Mouse (Mus musculus): Measurements from ENCODE around the gene Phf13.

The Phf13 gene

DNA sequence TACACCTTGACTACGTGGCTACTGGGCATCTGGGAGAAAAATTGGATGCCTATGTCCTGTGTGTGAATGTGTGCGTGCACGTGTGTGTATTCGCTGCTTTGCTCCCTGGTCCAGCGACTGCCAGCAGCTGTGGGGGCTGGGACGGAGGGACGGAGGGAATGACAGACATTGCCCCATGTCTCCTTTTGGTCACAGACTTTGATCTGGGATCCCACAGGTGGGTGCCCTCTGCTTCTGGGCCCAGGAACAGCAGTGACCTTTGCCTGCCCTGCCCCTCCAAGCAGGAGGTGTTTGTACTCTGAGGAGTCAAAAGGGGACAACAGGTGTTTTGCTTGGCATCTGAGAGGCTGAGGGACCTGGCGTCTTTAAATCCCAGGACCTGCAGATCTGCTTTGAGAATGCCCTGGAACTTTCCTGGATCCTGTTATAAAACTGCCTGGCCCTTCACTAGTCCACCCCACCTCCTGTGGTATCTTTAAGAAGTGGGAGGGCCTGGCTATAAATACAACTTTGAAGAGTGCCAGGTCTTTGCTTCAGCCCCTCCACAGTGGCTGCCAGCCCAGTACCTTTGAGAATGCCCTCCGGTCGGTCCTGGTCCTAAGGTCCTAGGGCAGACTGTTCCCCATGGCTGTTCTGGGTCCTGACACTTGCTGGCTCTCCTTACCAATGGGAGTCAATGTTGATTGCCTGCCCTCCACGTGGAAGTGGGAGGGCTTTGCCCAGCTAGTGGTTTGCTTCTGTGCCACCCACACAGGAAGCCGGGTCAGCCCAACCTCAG, 17.2 kb upstream of the Phf13 start:
- no peak for DNase-seq (ENCODE audit: inconsistent age in 2 of 2, low spot score in 1 of 2)

DNA sequence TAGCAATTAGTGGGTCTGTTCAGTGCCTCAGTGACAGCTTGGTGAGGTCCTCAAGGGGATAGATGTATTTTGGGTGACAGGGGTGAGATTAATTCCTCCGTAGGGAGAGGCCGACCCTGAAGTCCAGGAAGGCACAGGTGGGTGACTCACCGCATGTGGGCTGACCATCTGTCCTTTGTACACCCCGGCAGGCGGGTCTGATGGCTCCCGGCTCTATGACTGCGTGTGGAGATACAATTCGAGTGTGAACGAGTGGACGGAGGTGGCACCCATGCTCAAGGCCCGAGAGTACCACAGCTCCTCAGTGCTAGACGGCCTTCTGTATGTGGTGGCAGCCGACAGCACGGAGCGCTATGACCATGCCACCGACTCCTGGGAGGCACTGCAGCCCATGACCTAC, 16.1 kb upstream of the Phf13 start:
- peak; percentile 13 to 37 for DNase-seq (ENCODE audit: inconsistent age in 2 of 2, low spot score in 1 of 2)

DNA sequence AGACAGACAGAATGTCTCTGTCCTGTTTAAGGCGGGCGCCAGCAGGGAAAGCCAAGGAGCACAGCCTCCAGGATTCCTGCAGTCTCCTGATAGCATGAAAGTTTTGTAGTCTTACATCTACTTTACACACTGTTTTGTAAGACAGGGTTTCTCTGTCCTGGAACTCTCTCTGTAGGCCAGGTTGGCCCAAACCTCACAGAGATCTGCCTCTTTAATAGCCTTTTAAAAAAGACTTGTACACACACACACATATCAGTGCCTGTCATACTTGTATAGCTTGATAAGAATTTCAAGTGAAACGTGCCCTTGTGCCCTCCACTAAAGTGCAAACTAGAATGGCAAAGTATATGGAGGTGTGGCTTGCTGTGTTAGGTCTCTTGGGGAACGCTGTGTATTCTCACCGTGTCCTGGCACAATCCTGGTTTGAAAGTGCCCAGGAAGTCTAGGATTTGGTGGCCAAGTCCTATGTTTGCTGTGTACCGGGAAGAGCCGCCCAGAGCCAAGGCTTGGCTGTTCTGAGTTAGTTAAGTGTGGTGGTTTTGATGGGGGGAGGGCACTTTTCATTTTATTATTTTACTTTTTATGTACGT, 15.2 kb upstream of the Phf13 start:
- DNase-seq (ENCODE audit: inconsistent age in 2 of 2, low spot score in 1 of 2) = peak; percentile 9 to 36

DNA sequence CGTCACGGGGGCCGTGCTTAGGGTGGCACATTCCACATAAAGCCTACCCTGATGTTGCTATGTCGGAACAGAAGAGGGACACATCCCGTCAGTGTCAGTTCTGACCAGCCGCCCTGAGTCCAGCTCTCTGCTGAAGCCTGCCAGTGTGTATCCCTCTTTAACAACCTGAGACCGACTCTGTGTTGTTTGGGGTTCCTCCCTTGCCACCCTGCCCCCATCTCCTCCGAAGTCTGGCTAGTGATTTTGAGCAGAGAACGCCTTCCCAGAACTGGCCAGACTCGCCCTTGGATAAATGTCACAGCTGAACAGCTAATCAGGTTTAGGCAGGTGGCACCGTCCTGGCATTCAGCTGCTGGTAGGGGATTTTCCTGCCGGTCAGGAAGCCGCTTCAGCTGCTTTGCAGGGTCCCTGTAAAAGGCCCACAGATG, 14.7 kb upstream of the Phf13 start:
- DNase-seq (ENCODE audit: inconsistent age in 2 of 2, low spot score in 1 of 2) = peak; percentile 40 to 81

DNA sequence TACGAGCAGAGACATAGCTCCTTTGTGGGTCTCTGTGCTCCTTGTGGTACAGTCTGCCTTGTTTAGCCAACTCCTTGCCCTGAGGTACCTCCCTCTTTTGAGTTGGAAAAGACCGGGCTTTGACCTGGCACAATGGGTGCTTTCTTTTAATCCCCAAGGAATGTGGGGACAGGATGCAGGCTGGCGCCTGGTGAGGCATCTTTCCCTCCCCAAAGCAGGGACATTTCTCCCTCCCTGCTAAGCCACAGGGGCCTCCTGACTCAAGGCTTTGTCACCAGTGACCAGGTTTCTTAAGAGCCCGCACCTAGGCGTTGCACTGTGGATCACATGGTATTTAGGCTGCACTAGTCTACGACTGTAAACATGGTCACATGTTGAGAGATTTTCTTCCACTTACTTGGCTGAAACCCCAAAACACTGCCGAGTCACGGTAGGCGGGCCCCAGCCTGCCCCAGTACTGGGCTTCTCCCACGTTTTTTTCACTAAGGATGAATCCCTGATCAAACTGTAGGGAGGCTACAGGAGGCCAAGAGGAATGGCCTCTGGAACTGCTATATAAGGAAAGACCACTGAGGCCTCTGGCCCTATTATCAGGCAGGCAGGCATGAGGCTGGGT, 14.1 kb upstream of the Phf13 start:
- peak; percentile 70 to 89 for DNase-seq (ENCODE audit: inconsistent age in 2 of 2, low spot score in 1 of 2)

DNA sequence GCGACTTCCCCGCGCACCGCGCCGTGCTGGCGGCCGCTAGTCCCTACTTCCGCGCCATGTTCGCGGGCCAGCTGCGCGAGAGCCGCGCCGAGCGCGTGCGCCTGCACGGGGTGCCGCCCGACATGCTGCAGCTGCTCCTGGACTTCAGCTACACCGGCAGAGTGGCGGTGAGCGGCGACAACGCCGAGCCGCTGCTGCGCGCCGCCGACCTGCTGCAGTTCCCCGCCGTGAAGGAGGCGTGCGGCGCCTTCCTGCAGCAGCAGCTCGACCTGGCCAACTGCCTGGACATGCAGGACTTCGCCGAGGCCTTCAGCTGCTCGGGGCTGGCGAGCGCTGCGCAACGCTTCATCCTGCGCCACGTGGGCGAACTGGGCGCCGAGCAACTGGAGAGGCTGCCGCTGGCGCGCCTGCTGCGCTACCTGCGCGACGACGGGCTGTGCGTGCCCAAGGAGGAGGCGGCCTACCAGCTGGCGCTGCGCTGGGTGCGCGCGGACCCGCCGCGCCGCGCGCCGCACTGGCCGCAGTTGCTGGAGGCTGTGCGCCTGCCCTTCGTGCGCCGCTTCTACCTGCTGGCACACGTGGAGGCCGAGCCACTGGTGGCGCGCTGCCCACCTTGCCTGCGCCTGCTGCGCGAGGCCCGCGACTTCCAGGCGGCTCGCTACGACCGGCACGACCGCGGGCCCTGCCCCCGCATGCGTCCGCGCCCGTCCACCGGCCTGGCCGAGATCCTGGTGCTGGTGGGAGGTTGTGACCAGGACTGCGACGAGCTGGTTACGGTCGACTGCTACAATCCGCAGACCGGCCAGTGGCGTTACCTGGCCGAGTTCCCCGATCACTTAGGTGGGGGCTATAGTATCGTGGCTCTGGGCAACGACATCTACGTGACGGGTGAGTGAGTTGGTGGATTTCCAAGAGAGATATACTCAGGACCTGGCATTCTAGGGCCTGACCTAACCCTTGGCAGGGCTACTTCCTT, 13.3 kb upstream of the Phf13 start:
- peak in 1 of 2 experiments; percentile 77 for DNase-seq (ENCODE audit: inconsistent age in 2 of 2, low spot score in 1 of 2)

DNA sequence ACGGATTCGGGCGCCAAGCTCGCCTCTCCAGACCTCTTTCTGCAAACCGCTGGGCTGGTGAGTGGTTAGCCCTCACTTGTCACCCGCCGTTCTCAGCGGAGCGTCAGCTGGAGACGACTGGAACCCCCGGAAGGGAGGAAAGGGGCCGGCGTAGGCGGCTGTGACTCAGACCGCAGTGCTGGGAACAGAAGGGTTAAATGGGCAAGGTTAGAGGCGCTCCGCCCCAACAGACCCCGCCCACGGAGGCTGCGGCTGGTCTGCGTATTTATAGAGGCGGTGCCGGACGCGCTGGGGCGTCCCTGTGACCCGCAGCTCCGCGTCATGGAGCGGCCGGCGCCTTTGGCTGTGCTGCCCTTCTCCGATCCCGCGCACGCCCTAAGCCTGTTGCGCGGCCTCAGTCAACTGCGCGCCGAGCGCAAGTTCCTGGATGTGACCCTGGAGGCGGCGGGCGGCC, 12.6 kb upstream of the Phf13 start, which contains the start of gene Klhl21:
TSS of gene Klhl21 (plus strand) at position 182 of the 454 bp plus-strand sequence.
- DNase-seq (ENCODE audit: inconsistent age in 2 of 2, low spot score in 1 of 2) = peak; percentile 96 to 98

DNA sequence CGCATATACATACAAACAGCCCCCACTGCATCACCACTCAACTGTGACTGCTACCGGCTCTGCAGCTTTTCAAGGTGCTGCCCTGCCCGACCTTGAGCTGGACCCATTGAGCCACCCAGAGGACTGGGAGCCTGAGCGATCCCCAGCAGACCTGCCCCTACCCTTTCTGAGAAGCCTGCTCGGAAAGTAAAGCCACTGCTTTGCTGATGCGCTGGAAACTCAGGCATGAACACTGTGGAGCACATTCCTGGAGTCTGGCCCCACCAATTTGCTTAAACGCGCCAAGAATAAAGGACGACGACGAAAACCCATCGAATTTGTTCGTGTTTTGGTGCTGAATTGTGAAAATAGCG, 12.1 kb upstream of the Phf13 start:
- peak in 1 of 2 experiments; percentile 43 for DNase-seq (ENCODE audit: inconsistent age in 2 of 2, low spot score in 1 of 2)

DNA sequence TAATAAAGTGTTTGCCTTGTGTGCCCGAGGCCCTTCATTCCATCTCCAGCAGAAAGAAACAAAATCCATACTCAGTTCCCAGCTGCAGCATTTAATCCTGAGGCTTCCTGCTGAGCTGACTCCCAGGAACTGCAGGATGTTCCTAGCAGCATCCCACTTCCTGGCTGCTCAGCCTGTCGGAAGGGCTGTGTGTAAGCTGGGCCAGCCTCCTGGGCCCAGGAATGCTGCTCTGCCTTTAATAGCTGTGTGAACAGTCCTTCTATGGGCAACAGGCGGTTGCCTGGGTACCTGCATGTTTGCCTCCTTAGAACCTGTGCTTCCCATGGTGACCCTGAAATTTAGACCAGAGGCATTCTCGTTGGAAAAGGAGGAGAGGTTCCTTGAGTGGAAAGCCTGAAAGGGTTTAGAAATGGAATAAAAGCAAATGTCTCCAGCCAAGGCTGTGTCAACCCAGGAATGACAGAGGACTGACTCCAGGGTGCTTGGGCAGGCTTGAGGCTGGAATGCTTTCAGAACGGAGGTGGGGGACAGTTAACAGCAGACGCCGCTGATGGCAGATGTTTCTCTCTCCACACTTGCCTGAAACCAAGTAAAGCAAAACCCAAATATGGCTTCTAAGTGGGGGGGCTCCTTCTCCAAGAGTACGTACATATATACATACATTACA, 11.6 kb upstream of the Phf13 start:
- DNase-seq (ENCODE audit: inconsistent age in 2 of 2, low spot score in 1 of 2) = peak in 1 of 2 experiments; percentile 24

DNA sequence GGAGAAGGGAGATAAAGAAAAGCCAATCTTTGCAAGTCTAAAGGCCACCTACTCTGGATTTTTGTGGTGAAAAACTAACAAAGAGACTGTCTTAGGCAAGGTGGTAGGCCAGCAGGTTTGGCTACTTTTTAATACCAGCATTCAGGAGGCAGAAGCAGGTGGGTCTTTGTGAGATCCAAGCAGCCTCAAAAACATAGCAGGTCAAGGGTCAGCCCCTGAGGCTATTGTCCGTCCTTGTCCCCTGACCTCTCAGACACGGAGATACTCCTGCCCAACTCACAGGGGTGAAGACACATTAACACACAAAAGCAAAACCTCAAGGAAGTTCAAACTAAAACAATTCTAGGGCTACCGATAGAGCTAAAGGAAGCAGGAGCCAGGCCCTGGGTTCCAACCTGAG, 10.8 kb upstream of the Phf13 start:
- peak in 1 of 2 experiments; percentile 9 for DNase-seq (ENCODE audit: inconsistent age in 2 of 2, low spot score in 1 of 2)

DNA sequence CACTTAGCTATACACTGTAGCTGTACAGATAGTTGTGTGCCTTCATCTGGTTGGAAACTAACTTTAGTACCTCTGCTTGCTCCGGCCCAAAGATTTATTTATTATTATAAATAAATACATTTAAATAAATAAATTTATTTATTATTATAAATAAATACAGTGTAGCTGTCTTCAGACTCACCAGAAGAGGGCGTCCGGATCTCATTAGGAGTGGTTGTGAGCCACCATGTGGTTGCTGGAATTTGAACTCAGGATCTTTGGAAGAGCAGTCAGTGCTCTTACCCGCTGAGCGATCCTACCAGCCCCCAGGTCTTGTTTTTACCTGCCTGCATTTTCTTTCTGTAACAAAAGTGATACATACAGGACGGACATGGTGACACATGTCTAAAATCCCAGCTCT, 10.1 kb upstream of the Phf13 start:
- DNase-seq (ENCODE audit: inconsistent age in 2 of 2, low spot score in 1 of 2) = peak in 1 of 2 experiments; percentile 14

DNA sequence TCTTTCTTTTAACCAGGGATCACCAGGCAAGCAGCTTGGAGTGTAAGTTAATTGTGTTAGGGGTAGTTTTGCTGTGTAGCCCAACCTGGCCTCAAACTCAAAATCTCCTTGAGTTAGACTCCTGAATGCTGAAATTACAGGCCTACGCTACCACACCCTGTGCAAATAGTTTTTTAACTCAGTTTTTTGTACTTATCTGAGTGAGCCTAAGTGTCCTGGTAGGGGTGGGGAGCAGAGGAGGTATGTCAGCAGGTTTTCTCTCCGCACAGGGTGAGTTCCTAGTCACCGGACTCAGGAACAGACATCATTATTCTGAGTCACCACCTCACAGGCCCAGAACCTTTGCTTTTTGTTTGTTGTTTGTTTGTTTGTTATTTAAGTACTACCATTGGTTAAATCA, 6.0 kb upstream of the Phf13 start:
- DNase-seq (ENCODE audit: inconsistent age in 2 of 2, low spot score in 1 of 2) = no peak

DNA sequence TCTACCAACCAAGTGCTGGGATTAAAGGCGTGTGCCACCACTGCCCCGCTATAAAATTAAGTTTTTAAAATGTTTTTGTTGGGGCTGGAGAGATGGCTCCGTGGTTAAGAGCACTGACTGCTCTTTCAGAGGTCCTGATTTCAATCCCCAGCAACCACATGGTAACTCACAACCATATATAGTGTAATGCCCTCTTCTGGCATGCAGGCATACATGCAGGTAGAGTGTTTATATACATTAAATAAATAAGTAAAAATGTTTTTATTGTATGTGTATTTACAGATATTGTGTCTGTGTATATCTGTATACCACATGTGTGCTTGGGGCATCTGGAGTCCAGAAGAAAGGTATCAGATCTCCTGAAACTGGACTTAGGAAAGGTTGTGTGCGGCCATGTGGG, 5.3 kb upstream of the Phf13 start:
- no peak for DNase-seq (ENCODE audit: inconsistent age in 2 of 2, low spot score in 1 of 2)

DNA sequence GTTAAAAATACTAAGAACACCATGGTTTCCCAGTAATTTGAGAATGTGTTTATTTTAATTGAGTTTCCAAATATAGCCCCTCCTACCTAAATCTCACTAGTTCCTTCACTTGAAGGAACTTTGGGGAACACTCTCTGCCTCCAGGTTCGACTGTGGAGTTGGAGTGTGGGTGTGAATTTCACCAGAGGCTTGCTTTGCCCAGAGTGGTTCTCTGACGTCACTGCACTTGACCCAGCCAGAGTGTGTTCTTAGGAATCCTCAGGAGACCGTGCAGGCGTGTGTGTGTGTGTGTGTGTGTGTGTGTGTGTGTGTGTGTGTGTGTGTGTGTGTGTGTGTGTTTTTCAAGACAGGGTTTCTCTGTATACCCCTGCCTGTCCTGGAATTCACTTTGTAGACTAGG, 4.8 kb upstream of the Phf13 start:
- peak in 1 of 2 experiments; percentile 9 for DNase-seq (ENCODE audit: inconsistent age in 2 of 2, low spot score in 1 of 2)

DNA sequence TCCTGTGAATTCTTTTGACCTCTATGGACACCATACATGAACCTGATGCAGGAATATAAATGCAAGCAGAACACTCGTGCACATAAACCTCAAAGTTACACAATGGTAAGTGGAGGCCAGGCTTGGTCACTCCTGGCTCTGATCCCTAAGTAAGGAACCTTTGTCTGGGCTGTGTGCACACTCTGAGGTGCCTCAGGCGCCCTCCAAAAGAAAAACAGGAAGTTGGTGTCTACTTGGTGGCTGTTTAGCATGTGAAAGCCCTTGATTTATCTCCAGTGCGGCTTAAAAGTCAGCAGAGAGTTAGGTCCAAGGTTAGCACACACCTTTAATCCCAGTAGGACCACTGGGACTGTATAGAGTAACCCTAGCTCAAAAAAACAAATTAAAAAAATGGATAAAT, 3.4 kb upstream of the Phf13 start:
- no peak for DNase-seq (ENCODE audit: inconsistent age in 2 of 2, low spot score in 1 of 2)

DNA sequence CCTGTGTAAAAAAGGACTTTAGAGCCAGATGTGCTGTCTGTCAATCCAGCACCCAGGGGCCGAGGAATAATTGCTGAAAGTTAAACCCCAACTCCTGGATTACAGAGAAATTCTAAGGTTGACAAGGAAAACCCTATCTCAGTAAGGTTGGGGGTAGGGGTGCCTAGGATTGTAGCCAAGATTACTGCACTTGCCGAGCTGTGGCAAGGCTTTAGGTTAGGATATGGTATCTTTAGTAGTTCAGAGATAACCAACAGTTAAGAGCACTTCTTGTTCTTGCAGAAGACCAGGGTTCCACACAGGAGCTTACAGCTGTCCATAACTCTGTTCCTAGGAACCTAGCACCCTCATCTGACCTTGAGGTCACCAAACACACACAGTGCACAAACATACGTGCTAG, 1.6 kb upstream of the Phf13 start:
- DNase-seq (ENCODE audit: inconsistent age in 2 of 2, low spot score in 1 of 2) = peak in 1 of 2 experiments; percentile 6

DNA sequence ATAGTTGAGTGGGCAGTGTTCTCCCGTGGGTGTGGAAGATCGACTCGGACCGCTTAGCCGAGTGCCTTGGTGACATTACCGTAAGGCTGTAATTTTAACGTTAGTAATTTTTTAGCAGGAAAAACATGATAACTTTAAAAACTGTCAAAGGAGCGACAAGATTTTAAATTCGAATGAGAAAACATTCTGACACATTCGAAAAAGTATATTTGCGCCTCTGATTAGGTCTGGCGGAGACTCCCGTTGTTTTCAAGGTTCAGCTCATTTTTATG, 829 bp upstream of the Phf13 start:
- DNase-seq (ENCODE audit: inconsistent age in 2 of 2, low spot score in 1 of 2) = no peak

DNA sequence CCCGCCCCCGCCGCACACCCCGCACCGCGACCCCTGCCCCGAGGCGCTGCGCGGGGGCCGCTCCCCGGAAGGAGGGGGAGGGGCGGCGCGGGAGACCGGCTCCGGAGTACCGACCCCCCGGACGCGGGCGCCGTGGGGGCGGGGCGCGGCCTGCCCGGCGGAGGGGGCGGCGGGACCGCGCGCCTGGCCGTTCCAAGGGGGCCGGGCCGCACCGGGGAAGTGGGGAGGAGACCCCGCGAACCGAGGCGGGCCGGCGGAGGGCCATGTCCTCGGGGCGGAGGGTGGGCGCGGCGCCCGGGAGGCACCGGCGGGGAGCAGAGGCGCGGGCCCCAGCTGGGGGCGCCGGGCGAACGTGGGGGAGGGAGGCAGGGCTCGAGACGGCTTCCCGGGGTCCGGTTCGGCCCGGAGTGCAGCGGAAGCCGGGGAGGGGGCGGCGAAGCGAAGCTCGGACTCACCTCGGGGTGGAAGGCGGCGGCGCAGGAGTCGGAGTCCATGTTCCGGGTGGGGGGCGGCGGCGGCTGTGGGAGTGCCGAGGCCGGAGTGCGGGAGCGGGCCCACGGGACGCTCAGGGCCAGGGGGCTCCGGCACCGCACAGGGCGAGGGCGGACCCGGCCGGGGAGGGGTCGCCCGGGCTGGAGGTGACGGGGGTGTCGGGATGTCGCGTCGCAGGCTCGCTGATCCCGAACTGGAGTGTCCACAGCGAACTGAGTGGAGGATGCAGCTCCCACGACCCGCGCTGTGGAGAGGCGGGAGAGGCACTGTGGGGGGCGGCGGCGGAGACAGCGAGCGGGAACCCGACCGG, 486 bp downstream of the Phf13 start:
- no peak for DNase-seq (ENCODE audit: inconsistent age in 2 of 2, low spot score in 1 of 2)

DNA sequence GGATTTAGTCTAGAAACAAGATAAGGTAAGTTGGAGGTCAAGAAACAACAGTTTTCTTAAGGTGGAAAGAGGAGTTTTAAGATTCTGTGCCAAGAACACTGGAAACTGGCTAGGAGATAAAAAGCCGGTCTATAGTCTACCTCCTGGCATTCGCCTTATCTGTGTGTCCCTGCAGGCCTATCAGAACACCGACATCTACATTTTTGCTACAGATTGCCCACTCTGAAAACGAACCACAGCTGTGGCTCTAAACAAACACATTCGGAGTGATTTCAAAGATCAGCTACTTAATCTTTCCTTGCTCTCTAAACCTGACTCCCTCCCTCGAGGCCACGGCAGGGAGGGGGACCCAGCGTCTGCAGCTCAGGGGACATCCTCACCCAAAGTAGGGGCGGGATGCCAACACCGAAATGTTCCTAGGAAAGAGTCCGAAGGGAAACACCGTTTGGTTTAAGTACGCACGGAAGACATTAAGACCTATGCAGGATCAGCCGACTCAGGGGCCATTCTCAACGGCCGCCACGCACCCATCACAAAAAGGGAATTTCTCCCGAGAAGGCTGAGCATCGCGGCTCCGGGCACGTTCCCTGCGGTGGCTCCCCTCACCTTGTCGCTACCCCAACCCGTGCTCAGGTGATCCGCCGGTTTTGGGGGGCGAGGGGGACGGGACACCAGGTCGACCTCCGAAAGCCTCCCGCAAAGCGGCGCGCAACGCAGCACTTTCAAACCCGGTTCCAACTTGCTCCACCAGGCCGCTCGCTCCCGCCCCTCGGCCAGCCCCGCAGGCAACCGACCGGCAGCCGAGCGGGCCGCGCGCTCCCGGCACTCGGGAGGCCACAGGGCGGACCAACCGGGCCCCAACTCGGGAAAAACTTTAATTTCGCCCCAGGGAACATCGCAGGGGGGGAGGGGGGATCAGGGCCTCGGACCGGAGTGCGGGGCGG, 1.6 kb downstream of the Phf13 start:
- peak; percentile 67 to 83 for DNase-seq (ENCODE audit: inconsistent age in 2 of 2, low spot score in 1 of 2)

Measured in adrenal gland, adult (tissue).